Mouse (Mus musculus) ES-Bruce4 (cell line): ENCODE data around the gene Lemd1. TPM values are rescaled to one million over a fixed set of nuclear protein-coding genes. Genes with fewer than 3 reads are reported as not detected.

Experiments
- H3K27ac ChIP-seq: 2 replicates; pipeline ENCODE4 v1.5.1; 2012; ENCODE audit warnings: low read length, inconsistent platforms; ENCODE audit not compliant: insufficient read depth
- H3K27me3 ChIP-seq: 2 replicates; pipeline ENCODE4 v1.6.1; 2012; ENCODE audit warnings: mild to moderate bottlenecking, low read length, inconsistent platforms; ENCODE audit not compliant: control insufficient read depth, poor library complexity, insufficient read depth, severe bottlenecking
- H3K36me3 ChIP-seq: 2 replicates; pipeline ENCODE4 v1.6.1; 2012; ENCODE audit warnings: inconsistent platforms, mild to moderate bottlenecking, low read length, moderate library complexity; ENCODE audit not compliant: control insufficient read depth, poor library complexity, insufficient read depth, severe bottlenecking
- H3K4me1 ChIP-seq: one replicate; pipeline ENCODE4 v1.8.1; 2011; ENCODE audit warnings: low read length; ENCODE audit not compliant: control insufficient read depth, insufficient read depth
- H3K4me3 ChIP-seq: 2 replicates; pipeline ENCODE4 v1.5.1; 2011; ENCODE audit warnings: low read depth, mild to moderate bottlenecking, low read length
- H3K9ac ChIP-seq: 2 replicates; pipeline ENCODE4 v1.6.1; 2012; ENCODE audit warnings: low read depth, mild to moderate bottlenecking, inconsistent platforms; ENCODE audit not compliant: poor library complexity, severe bottlenecking
- H3K9me3 ChIP-seq: replicated peaks from 2 replicates; pipeline ENCODE4 v1.6.1; 2012; ENCODE audit warnings: mild to moderate bottlenecking, low read length, inconsistent platforms; ENCODE audit not compliant: control insufficient read depth, poor library complexity, insufficient read depth, severe bottlenecking
- CTCF ChIP-seq: IDR thresholded peaks from one replicate; pipeline ENCODE4 v1.8.1; 2011; ENCODE audit warnings: low read depth, low read length
- EP300 ChIP-seq: IDR thresholded peaks from 2 replicates; pipeline ENCODE4 v1.6.1; 2011; ENCODE audit warnings: low read depth, low read length; ENCODE audit not compliant: insufficient read depth
- POLR2A ChIP-seq: IDR thresholded peaks from one replicate; pipeline ENCODE4 v1.8.1; 2011; ENCODE audit warnings: low read length; ENCODE audit not compliant: insufficient read depth
- polyA plus RNA-seq: library from polyadenylated mRNA; stranded (reverse); fragments of >200 nt; gene quantifications from 2 replicates; pipeline ENCODE4 v1.2.4, GENCODE M21; 2011; ENCODE audit warnings: low read depth; ENCODE audit not compliant: missing spikeins, insufficient read depth, insufficient read length

Lemd1 gene
- polyA plus RNA-seq, 1 experiment, result 20.0 TPM

DNA sequence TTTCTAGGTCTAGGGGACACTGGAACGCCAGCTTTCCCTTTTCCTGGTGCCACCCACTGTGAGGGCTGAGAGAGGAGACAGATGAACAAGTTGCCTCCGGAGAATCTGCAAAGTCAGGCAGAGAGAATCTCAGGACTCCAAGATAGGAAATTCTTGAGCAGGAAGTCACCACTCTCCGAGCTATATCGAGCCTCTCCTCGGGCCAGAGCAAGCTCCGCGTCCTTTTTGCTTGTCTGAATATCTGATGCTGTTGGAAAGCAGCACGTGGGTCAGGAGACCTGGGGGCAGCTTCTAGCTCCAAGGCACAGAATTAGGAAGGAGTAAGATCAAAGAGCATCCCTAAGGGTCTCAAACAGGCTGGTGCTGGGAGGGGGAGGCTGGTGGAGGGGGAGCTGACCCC, 37.5 kb upstream of the Lemd1 start:
- TF ChIP-seq POLR2A (no peak), CTCF (no peak), EP300 (no peak)
- H3K4me3 ChIP-seq, result no peak overlapping the region

DNA sequence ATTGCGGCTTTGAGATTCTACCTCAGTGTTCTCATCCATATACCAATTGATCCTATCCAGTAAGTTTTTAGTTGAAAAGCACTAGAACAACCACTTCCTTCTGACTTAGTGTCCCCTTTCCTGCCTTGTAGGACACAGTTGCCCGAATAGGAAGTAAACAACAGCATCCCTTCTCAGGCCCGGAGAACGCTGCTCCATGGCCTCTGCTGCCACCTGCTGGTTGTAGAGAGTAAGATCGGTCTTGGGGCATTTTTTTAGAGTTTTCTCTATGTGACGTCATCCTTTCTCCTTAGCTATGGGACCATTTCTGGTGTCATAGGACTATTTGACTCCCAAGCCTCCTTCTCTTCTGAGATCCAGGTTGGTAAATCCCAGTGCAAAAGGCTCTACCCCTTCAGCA, 35.5 kb upstream of the Lemd1 start:
- Histone ChIP-seq H3K9ac (no peak overlapping the region), H3K27ac (no peak overlapping the region), H3K4me3 (no peak overlapping the region), H3K36me3 (no peaks in the 10 kb centered on the region), H3K27me3 (no peaks in the 10 kb centered on the region), H3K4me1 (peaks cover 10% of the 10 kb centered on the region), H3K9me3 (no peaks in the 10 kb centered on the region)
- peak; percentile 88 for TF ChIP-seq CTCF
- 0 out of 2 replicates have a peak, but pooled peaks have one; percentile 32 for TF ChIP-seq EP300
- TF ChIP-seq POLR2A, result no peak

More for the DNA sequence above, 37.5 kb upstream of the Lemd1 start:
- Histone ChIP-seq H3K27ac (no peak overlapping the region), H3K36me3 (no peaks in the 10 kb centered on the region), H3K27me3 (no peaks in the 10 kb centered on the region), H3K9ac (peak overlapping the region; percentile 5; the same call in 1 of the 2 replicates), H3K4me1 (peaks cover 2% of the 10 kb centered on the region), H3K9me3 (no peaks in the 10 kb centered on the region)

DNA sequence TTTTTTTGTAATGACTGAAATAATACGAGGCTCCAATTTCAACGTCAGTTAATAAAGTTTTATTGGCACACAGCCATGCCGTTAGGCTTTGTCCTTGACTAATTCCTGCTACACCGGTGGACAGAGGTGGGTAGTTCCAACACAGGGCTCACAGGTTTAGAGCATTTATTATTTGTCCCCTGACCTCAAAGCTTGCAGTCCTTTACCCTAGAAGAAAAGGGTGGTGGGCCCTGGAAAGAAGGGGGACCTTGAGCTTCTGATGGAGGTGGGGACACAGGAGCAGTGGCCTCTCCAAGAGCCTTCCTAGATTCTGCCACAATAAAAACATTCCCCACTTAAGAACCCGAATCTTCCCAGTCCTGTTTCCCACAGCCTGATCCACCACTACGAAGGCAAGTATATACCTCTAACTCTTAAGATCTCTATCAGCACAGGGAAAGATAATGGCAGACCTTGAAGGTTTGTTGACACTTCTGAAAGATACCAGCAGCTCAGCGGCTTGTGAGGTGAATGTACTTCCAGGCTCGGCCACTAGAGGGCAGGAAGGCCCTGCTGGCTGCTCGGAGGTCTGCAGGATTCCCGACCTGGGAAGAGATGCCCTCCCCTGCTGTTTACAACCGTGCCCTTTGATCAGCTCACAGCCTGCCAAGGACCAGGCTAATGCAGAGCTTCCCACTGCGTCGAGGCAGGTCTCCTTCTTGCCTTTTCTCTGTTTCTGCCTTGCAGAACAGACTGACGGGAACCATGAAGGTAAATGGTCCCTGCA, 34.0 kb upstream of the Lemd1 start:
- H3K27ac ChIP-seq, result no peak overlapping the region
- H3K36me3 ChIP-seq, result no peaks in the 10 kb centered on the region
- peak overlapping the region; percentile 10 for H3K9ac ChIP-seq
- TF ChIP-seq EP300 (no peak), CTCF (peak; percentile 96)
- no peaks in the 10 kb centered on the region for H3K27me3 ChIP-seq
- H3K4me1 ChIP-seq, result peaks cover 10% of the 10 kb centered on the region
- H3K9me3 ChIP-seq, result no peaks in the 10 kb centered on the region
- peak overlapping the region; percentile 24 for H3K4me3 ChIP-seq

DNA sequence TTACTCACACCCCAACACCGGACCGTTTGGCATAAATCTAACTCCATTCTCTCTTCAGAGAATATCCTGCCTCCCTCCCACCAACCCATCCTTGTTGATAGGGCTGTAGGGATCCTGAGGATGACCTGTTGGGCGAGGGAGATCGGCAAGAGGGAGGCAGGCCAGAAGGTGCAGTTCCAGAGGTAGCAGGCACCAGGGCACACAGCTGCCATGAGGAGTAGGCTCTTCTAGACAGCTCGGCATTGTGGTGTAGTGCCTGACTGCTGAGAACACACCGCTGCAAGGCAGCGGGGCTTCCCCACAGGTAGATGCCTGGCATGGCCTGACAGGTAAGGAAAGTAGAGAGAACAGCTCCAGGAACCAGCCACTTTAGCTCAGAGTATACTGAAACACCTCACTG, 33.4 kb upstream of the Lemd1 start:
- no peak overlapping the region for H3K27ac ChIP-seq
- H3K27me3 ChIP-seq, result no peaks in the 10 kb centered on the region
- TF ChIP-seq CTCF, result no peak
- TF ChIP-seq POLR2A, result no peak
- TF ChIP-seq EP300, result no peak
- no peaks in the 10 kb centered on the region for H3K36me3 ChIP-seq
- peaks cover 10% of the 10 kb centered on the region for H3K4me1 ChIP-seq
- peak overlapping the region; percentile 10 for H3K9ac ChIP-seq
- no peaks in the 10 kb centered on the region for H3K9me3 ChIP-seq
- peak overlapping the region; percentile 24 for H3K4me3 ChIP-seq

DNA sequence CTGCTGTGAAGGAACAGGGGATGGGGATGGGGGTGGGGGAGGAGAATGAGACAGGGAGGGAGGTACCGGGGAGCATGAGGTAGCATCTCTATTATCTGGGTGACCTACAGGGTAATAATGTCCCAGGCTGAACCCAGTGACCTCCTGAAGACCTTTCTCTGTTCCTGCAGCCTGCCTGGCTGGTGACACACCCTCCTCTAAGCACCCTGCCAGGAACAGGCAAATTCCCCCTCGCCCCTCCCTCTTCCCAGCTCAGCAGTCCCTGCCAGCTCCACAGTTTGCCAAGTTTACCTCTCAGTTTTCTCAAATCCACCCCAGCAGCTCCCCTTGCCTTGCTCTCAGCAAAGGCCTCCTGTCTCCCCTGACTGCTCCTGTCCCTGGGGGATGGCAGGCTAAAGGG, 32.5 kb upstream of the Lemd1 start:
- H3K4me3 ChIP-seq, result no peak overlapping the region
- TF ChIP-seq EP300, result peak; percentile 97
- TF ChIP-seq POLR2A, result no peak
- no peak for TF ChIP-seq CTCF
- H3K4me1 ChIP-seq, result peaks cover 10% of the 10 kb centered on the region
- H3K27ac ChIP-seq, result peak overlapping the region; percentile 75
- H3K27me3 ChIP-seq, result no peaks in the 10 kb centered on the region
- H3K9me3 ChIP-seq, result no peaks in the 10 kb centered on the region
- H3K9ac ChIP-seq, result 0 out of 2 replicates have a peak overlapping the region, but pooled peaks have one; percentile 26
- H3K36me3 ChIP-seq, result no peaks in the 10 kb centered on the region

DNA sequence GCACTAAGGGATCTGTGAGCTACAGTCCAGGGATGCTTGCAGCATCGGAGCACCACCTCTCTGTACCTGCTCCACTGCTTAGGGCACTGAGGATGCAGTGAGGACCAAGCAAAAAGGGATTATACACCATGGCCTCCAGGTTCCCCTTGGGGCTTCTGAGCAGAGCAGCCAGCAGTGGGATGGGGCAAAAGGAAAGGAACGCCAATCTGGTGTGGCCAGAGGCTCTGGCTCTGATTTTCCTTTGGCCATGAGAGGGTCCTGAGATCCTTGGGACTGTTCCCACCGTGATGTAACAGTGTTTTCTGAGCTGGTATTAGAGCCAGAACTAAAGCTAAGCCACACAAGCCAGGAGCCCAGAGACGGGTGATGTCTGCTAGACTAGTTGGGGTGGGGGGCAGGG, 31.6 kb upstream of the Lemd1 start:
- Histone ChIP-seq H3K4me1 (peaks cover 10% of the 10 kb centered on the region), H3K9me3 (no peaks in the 10 kb centered on the region), H3K27ac (no peak overlapping the region), H3K27me3 (no peaks in the 10 kb centered on the region), H3K9ac (no peak overlapping the region), H3K4me3 (no peak overlapping the region), H3K36me3 (no peaks in the 10 kb centered on the region)
- TF ChIP-seq POLR2A (no peak), EP300 (no peak), CTCF (no peak)
